Mouse (Mus musculus): Measurements from ENCODE around the gene Plxnd1. TPM values are rescaled to one million over a fixed set of nuclear protein-coding genes. Genes with fewer than 3 reads are reported as not detected.

Plxnd1 gene
- polyA plus RNA-seq, 1 experiment from 2014 or later: 46.9 TPM

- peak overlapping the region; percentile 93 for H3K4me2 ChIP-seq (ENCODE audit: low read depth, low read length)
- ATAC-seq (ENCODE audit: low read depth) (no peak), DNase-seq (ENCODE audit: low spot score) (no peak)
- peak overlapping the region; percentile 65 for H3K4me3 ChIP-seq (ENCODE audit: low read depth, low read length)
- peak overlapping the region; percentile 74 for H3K9ac ChIP-seq (ENCODE audit: low read depth, low read length)
- peaks cover 44% of the 10 kb centered on the region for H3K4me1 ChIP-seq (ENCODE audit: control insufficient read depth, insufficient read depth, low read length)
- peaks cover 23% of the 10 kb centered on the region for H3K27me3 ChIP-seq (replicated peaks; ENCODE audit: control insufficient read depth, insufficient read depth, low read length)
- no peaks in the 10 kb centered on the region for H3K36me3 ChIP-seq (ENCODE audit: control insufficient read depth, insufficient read depth, low read length)
- 84% methylated on average over 9 of the region's 9 CpGs for WGBS
- H3K9me3 ChIP-seq (ENCODE audit: control insufficient read depth, low read length): no peaks in the 10 kb centered on the region
- H3K27ac ChIP-seq (replicated peaks; ENCODE audit: low read depth, low read length): no peak overlapping the region
These were observed 4.3 kb downstream of the Plxnd1 start for GRCm38 (mm10) chr6:115990479-115990878.

- peaks cover 23% of the 10 kb centered on the region for H3K27me3 ChIP-seq (replicated peaks; ENCODE audit: control insufficient read depth, insufficient read depth, low read length)
- no peaks in the 10 kb centered on the region for H3K36me3 ChIP-seq (ENCODE audit: control insufficient read depth, insufficient read depth, low read length)
- no peak for DNase-seq (ENCODE audit: low spot score)
- H3K9me3 ChIP-seq (ENCODE audit: control insufficient read depth, low read length): no peaks in the 10 kb centered on the region
- H3K4me3 ChIP-seq (ENCODE audit: low read depth, low read length): peak overlapping the region; percentile 65; the same call in 1 of the 2 replicates
- WGBS: 67% methylated on average over 3 of the region's 3 CpGs
- no peak overlapping the region for H3K27ac ChIP-seq (replicated peaks; ENCODE audit: low read depth, low read length)
- H3K4me2 ChIP-seq (ENCODE audit: low read depth, low read length): peak overlapping the region; percentile 93
- H3K9ac ChIP-seq (ENCODE audit: low read depth, low read length): no peak overlapping the region
- no peak for ATAC-seq (ENCODE audit: low read depth)
- peaks cover 44% of the 10 kb centered on the region for H3K4me1 ChIP-seq (ENCODE audit: control insufficient read depth, insufficient read depth, low read length)
These were observed 4.7 kb downstream of the Plxnd1 start for GRCm38 (mm10) chr6:115990056-115990455.

- peaks cover 23% of the 10 kb centered on the region for H3K27me3 ChIP-seq (replicated peaks; ENCODE audit: control insufficient read depth, insufficient read depth, low read length)
- no peak overlapping the region for H3K27ac ChIP-seq (replicated peaks; ENCODE audit: low read depth, low read length)
- no peak for ATAC-seq (ENCODE audit: low read depth)
- peak overlapping the region; percentile 93 for H3K4me2 ChIP-seq (ENCODE audit: low read depth, low read length)
- H3K9me3 ChIP-seq (ENCODE audit: control insufficient read depth, low read length): no peaks in the 10 kb centered on the region
- 61% methylated on average over 4 of the region's 4 CpGs for WGBS
- no peaks in the 10 kb centered on the region for H3K36me3 ChIP-seq (ENCODE audit: control insufficient read depth, insufficient read depth, low read length)
- H3K4me3 ChIP-seq (ENCODE audit: low read depth, low read length): no peak overlapping the region
- H3K4me1 ChIP-seq (ENCODE audit: control insufficient read depth, insufficient read depth, low read length): peaks cover 45% of the 10 kb centered on the region
- DNase-seq (ENCODE audit: low spot score): no peak
- no peak overlapping the region; the same call in 1 of the 2 replicates for H3K9ac ChIP-seq (ENCODE audit: low read depth, low read length)
These were observed 5.2 kb downstream of the Plxnd1 start for GRCm38 (mm10) chr6:115989607-115990006.

- no peak overlapping the region for H3K4me3 ChIP-seq (ENCODE audit: low read depth, low read length)
- H3K9ac ChIP-seq (ENCODE audit: low read depth, low read length): no peak overlapping the region
- H3K27me3 ChIP-seq (replicated peaks; ENCODE audit: control insufficient read depth, insufficient read depth, low read length): peaks cover 18% of the 10 kb centered on the region
- H3K4me1 ChIP-seq (ENCODE audit: control insufficient read depth, insufficient read depth, low read length): peaks cover 49% of the 10 kb centered on the region
- no peak for DNase-seq (ENCODE audit: low spot score)
- no peak overlapping the region for H3K27ac ChIP-seq (replicated peaks; ENCODE audit: low read depth, low read length)
- ATAC-seq (ENCODE audit: low read depth): no peak
- WGBS: 75% methylated on average over 5 of the region's 5 CpGs
- H3K4me2 ChIP-seq (ENCODE audit: low read depth, low read length): peak overlapping the region; percentile 93
- no peaks in the 10 kb centered on the region for H3K36me3 ChIP-seq (ENCODE audit: control insufficient read depth, insufficient read depth, low read length)
- H3K9me3 ChIP-seq (ENCODE audit: control insufficient read depth, low read length): no peaks in the 10 kb centered on the region
These were observed 5.8 kb downstream of the Plxnd1 start for GRCm38 (mm10) chr6:115989032-115989431.

GRCm38 (mm10) chr6:115987096-115987747, 7.6 kb downstream of the Plxnd1 start:
- Histone ChIP-seq H3K27me3 (replicated peaks; ENCODE audit: control insufficient read depth, insufficient read depth, low read length) (peaks cover under 1% of the 10 kb centered on the region), H3K9me3 (ENCODE audit: control insufficient read depth, low read length) (no peaks in the 10 kb centered on the region), H3K36me3 (ENCODE audit: control insufficient read depth, insufficient read depth, low read length) (no peaks in the 10 kb centered on the region), H3K4me2 (ENCODE audit: low read depth, low read length) (peak overlapping the region; percentile 24; the same call in 1 of the 2 replicates), H3K4me1 (ENCODE audit: control insufficient read depth, insufficient read depth, low read length) (peaks cover 48% of the 10 kb centered on the region), H3K27ac (replicated peaks; ENCODE audit: low read depth, low read length) (no peak overlapping the region), H3K9ac (ENCODE audit: low read depth, low read length) (0 out of 2 replicates have a peak overlapping the region, but pooled peaks have one; percentile 25), H3K4me3 (ENCODE audit: low read depth, low read length) (no peak overlapping the region)
- DNase-seq (ENCODE audit: low spot score): no peak
- WGBS: 57% methylated on average over 9 of the region's 9 CpGs
- ATAC-seq (ENCODE audit: low read depth): no peak

GRCm38 (mm10) chr6:115986472-115987095, 8.2 kb downstream of the Plxnd1 start:
- no peak overlapping the region for H3K27ac ChIP-seq (replicated peaks; ENCODE audit: low read depth, low read length)
- no peaks in the 10 kb centered on the region; the same call in 1 of the 2 replicates for H3K27me3 ChIP-seq (replicated peaks; ENCODE audit: control insufficient read depth, insufficient read depth, low read length)
- peak overlapping the region; percentile 24 for H3K4me2 ChIP-seq (ENCODE audit: low read depth, low read length)
- peaks cover 44% of the 10 kb centered on the region for H3K4me1 ChIP-seq (ENCODE audit: control insufficient read depth, insufficient read depth, low read length)
- no peaks in the 10 kb centered on the region for H3K9me3 ChIP-seq (ENCODE audit: control insufficient read depth, low read length)
- no peak overlapping the region for H3K4me3 ChIP-seq (ENCODE audit: low read depth, low read length)
- WGBS: 27% methylated on average over 7 of the region's 12 CpGs
- DNase-seq (ENCODE audit: low spot score): no peak
- H3K9ac ChIP-seq (ENCODE audit: low read depth, low read length): peak overlapping the region; percentile 25; the same call in 1 of the 2 replicates
- no peak for ATAC-seq (ENCODE audit: low read depth)
- H3K36me3 ChIP-seq (ENCODE audit: control insufficient read depth, insufficient read depth, low read length): no peaks in the 10 kb centered on the region

- Histone ChIP-seq H3K9me3 (ENCODE audit: control insufficient read depth, low read length) (no peaks in the 10 kb centered on the region), H3K27me3 (replicated peaks; ENCODE audit: control insufficient read depth, insufficient read depth, low read length) (no peaks in the 10 kb centered on the region), H3K27ac (replicated peaks; ENCODE audit: low read depth, low read length) (0 out of 2 replicates have a peak overlapping the region, but pooled peaks have one; percentile 2), H3K4me2 (ENCODE audit: low read depth, low read length) (peak overlapping the region; percentile 24), H3K4me3 (ENCODE audit: low read depth, low read length) (no peak overlapping the region), H3K9ac (ENCODE audit: low read depth, low read length) (peak overlapping the region; percentile 43; the same call in 1 of the 2 replicates), H3K36me3 (ENCODE audit: control insufficient read depth, insufficient read depth, low read length) (no peaks in the 10 kb centered on the region), H3K4me1 (ENCODE audit: control insufficient read depth, insufficient read depth, low read length) (peaks cover 39% of the 10 kb centered on the region)
- 53% methylated on average over 9 of the region's 9 CpGs for WGBS
- ATAC-seq (ENCODE audit: low read depth) (no peak), DNase-seq (ENCODE audit: low spot score) (no peak)
These were observed 9.2 kb downstream of the Plxnd1 start for GRCm38 (mm10) chr6:115985622-115986021.

- no peaks in the 10 kb centered on the region for H3K27me3 ChIP-seq (replicated peaks; ENCODE audit: control insufficient read depth, insufficient read depth, low read length)
- H3K4me1 ChIP-seq (ENCODE audit: control insufficient read depth, insufficient read depth, low read length): peaks cover 39% of the 10 kb centered on the region
- H3K9ac ChIP-seq (ENCODE audit: low read depth, low read length): no peak overlapping the region
- H3K9me3 ChIP-seq (ENCODE audit: control insufficient read depth, low read length): no peaks in the 10 kb centered on the region
- DNase-seq (ENCODE audit: low spot score) (no peak), ATAC-seq (ENCODE audit: low read depth) (no peak)
- no peak overlapping the region for H3K4me3 ChIP-seq (ENCODE audit: low read depth, low read length)
- WGBS: 65% methylated on average over 7 of the region's 7 CpGs
- H3K36me3 ChIP-seq (ENCODE audit: control insufficient read depth, insufficient read depth, low read length): 0 out of 2 replicates have a peak, but pooled peaks cover 5% of the 10 kb centered on the region
- H3K27ac ChIP-seq (replicated peaks; ENCODE audit: low read depth, low read length): no peak overlapping the region
- H3K4me2 ChIP-seq (ENCODE audit: low read depth, low read length): 0 out of 2 replicates have a peak overlapping the region, but pooled peaks have one; percentile 5
These were observed 10.2 kb downstream of the Plxnd1 start for GRCm38 (mm10) chr6:115984580-115984979.
